Mouse (Mus musculus): ENCODE data around the gene Zfand3. TPM values are rescaled to one million over a fixed set of nuclear protein-coding genes. Genes with fewer than 3 reads are reported as not detected.

Gene Zfand3
- polyA plus RNA-seq, 1 experiment = not detected

DNA sequence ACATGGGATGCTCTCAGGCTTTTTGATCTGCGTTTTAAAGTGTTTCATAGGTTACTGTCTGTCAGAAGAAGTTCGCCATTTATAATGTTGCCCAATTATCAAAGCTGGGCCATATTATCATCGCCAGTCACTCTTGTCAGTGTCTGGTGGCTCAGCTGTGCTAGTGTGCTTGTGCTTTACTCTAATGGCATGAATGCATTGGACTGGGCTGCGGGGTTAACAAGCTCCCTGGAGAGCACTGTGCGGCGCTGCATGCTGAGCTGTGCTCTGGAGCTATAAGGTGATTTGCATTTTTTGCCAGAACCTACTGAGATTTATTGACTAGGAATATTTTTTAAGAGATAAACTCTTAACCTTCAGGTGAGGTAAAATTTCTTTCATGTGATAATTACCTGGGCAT lies 145.4 kb downstream of the Zfand3 start:
- H3K4me1 ChIP-seq (ENCODE audit: control insufficient read depth, insufficient read depth, low read length) = peaks cover 11% of the 10 kb centered on the region
- TF ChIP-seq CTCF (IDR thresholded peaks at IDR 0.05; ENCODE audit: insufficient read depth, low read depth, low read length) (no peak), POLR2A (IDR thresholded peaks at IDR 0.05; ENCODE audit: insufficient read depth, low read depth, low read length) (no peak)
- H3K27ac ChIP-seq (ENCODE audit: insufficient read depth, low read depth, low read length) = no peak overlapping the region
- WGBS = 83% methylated on average over 6 of the region's 6 CpGs
- no peak overlapping the region for H3K4me3 ChIP-seq (ENCODE audit: insufficient read depth, low read depth, low read length)

DNA sequence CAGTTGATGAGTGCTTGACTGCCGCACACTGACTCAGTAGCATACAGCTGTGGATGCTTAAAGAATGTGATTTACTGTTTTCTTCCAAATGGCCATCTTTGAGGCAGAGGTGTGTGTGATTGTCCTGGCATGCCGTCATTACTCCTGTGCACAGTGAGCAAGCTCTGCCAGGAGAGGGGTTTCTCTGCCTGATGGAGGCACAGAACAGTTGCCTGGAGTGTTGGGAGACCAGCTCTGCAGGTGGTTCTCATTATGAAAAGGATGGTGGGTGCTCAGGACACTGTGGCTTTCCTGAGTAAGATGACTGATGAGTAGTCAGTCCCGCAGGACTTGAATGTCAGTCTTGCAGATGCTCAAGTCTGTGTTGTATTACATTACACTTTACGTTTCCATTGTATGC lies 149.6 kb downstream of the Zfand3 start:
- no peak overlapping the region for H3K4me3 ChIP-seq (ENCODE audit: insufficient read depth, low read depth, low read length)
- no peak overlapping the region for H3K27ac ChIP-seq (ENCODE audit: insufficient read depth, low read depth, low read length)
- H3K4me1 ChIP-seq (ENCODE audit: control insufficient read depth, insufficient read depth, low read length) = peaks cover 16% of the 10 kb centered on the region
- WGBS = 64% methylated on average over 4 of the region's 4 CpGs
- TF ChIP-seq CTCF (IDR thresholded peaks at IDR 0.05; ENCODE audit: insufficient read depth, low read depth, low read length) = no peak
- TF ChIP-seq POLR2A (IDR thresholded peaks at IDR 0.05; ENCODE audit: insufficient read depth, low read depth, low read length) = no peak

DNA sequence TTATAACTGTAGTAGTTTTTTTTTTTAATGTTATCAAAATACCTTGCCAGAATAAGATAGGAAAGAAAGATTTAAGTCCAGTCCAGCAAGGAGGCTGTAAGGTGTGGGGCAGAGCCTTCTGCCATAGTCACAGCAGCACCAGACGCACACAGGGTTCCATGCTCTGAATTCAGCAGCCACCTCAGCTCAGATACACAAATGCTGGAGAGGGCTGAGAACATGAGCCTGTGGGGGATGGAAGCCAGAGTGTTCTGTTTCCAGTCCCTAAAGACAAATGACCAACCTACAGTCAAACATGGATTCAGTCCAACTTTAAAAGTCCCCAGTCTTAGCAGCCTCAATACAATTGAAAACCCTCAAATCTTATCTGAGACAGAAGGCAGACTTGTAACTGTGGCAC lies 150.3 kb downstream of the Zfand3 start:
- H3K4me1 ChIP-seq (ENCODE audit: control insufficient read depth, insufficient read depth, low read length) = peaks cover 18% of the 10 kb centered on the region
- TF ChIP-seq POLR2A (IDR thresholded peaks at IDR 0.05; ENCODE audit: insufficient read depth, low read depth, low read length) (no peak), CTCF (IDR thresholded peaks at IDR 0.05; ENCODE audit: insufficient read depth, low read depth, low read length) (no peak)
- 76% methylated on average over 1 of the region's 1 CpGs for WGBS
- H3K27ac ChIP-seq (ENCODE audit: insufficient read depth, low read depth, low read length) = no peak overlapping the region
- H3K4me3 ChIP-seq (ENCODE audit: insufficient read depth, low read depth, low read length) = no peak overlapping the region

DNA sequence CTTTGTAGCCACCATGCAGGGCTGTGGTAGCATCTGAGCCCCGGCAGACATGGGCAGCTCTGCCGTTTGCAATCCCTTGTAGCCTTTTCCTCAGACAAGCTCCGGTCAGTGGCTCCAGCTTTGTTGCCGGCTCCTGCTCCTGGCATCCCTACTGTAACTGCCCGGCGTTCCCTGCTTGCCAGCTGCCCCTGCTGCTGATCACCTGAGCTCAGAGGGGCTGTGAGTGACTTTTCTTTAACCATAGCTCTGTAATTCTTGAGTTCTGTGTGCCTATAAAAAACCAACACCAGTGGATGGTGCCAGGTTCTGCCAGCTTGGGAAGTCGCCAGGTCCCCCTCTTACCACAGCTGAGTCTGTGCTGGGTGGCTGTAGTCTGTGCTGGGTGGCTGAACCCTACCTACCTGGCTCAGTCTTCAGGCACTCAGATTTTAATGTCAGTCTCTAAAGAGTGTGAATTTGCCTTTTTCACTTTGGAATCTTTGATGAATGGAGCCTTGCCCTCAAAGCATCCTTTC lies 150.9 kb downstream of the Zfand3 start:
- peaks cover 18% of the 10 kb centered on the region for H3K4me1 ChIP-seq (ENCODE audit: control insufficient read depth, insufficient read depth, low read length)
- 54% methylated on average over 7 of the region's 7 CpGs for WGBS

DNA sequence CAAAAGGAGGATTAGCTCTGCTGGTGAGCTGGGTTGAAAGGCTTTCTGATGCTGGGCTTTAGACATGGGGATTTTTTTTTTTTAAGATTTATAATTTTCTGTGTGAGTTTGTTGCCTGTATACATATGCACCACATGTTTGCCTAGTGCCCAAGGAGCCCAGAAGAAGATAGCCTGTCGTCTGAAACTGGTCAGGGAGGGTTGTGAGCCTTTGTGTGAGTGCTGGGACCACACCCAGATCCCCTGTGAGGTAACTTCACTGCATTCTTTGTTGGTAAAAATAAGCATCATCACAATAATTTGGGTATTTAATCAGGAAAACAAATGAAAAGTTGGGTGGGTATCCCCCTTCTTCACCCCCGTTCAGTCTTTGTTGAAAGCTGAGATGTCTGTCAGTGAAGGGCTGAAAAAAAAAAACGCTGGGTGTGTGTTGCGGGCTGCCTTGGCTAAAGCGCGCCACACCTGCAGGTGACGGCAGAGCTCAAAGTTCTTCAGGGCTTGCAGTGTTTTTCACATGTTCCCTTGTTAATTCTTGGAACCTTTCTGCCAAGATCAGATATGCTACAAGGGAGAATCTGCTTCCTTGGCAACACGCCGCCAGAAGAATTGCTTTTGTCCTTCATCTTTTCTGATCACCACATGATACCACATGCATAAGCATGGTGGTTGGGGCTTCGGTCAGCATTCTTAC lies 154.0 kb downstream of the Zfand3 start:
- no peak overlapping the region for H3K4me3 ChIP-seq (ENCODE audit: insufficient read depth, low read depth, low read length)
- H3K27ac ChIP-seq (ENCODE audit: insufficient read depth, low read depth, low read length) = no peak overlapping the region
- TF ChIP-seq CTCF (IDR thresholded peaks at IDR 0.05; ENCODE audit: insufficient read depth, low read depth, low read length) = no peak
- TF ChIP-seq POLR2A (IDR thresholded peaks at IDR 0.05; ENCODE audit: insufficient read depth, low read depth, low read length) = no peak
- WGBS = 70% methylated on average over 10 of the region's 10 CpGs
- peaks cover 25% of the 10 kb centered on the region for H3K4me1 ChIP-seq (ENCODE audit: control insufficient read depth, insufficient read depth, low read length)

More for the DNA sequence above, 150.9 kb downstream of the Zfand3 start:
- TF ChIP-seq POLR2A (IDR thresholded peaks at IDR 0.05; ENCODE audit: insufficient read depth, low read depth, low read length) (no peak), CTCF (IDR thresholded peaks at IDR 0.05; ENCODE audit: insufficient read depth, low read depth, low read length) (no peak)
- Histone ChIP-seq H3K4me3 (ENCODE audit: insufficient read depth, low read depth, low read length) (no peak overlapping the region), H3K27ac (ENCODE audit: insufficient read depth, low read depth, low read length) (no peak overlapping the region)

DNA sequence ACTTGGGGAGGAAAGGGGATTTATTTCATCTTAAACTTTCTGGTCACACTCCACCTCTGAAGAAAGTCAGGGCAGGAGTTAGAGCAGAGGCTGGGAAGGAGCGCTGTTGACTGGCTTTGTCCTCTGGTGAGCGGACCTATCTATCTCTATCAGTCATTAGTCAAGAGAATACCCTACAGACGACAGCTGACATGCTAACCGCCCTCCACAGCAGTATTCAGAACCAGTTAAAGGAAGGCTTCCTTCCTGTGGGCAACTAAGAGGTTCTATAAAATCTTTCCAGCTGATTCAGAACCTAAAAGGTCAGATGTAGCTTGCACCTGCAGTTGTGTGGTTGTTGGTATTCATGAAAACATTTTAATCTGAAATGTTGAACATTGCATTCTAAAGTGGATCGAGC lies 154.8 kb downstream of the Zfand3 start:
- H3K27ac ChIP-seq (ENCODE audit: insufficient read depth, low read depth, low read length) = no peak overlapping the region
- 81% methylated on average over 5 of the region's 5 CpGs for WGBS
- peaks cover 26% of the 10 kb centered on the region; the same call in 1 of the 2 replicates for H3K4me1 ChIP-seq (ENCODE audit: control insufficient read depth, insufficient read depth, low read length)
- TF ChIP-seq CTCF (IDR thresholded peaks at IDR 0.05; ENCODE audit: insufficient read depth, low read depth, low read length) = no peak
- no peak for TF ChIP-seq POLR2A (IDR thresholded peaks at IDR 0.05; ENCODE audit: insufficient read depth, low read depth, low read length)
- H3K4me3 ChIP-seq (ENCODE audit: insufficient read depth, low read depth, low read length) = no peak overlapping the region

DNA sequence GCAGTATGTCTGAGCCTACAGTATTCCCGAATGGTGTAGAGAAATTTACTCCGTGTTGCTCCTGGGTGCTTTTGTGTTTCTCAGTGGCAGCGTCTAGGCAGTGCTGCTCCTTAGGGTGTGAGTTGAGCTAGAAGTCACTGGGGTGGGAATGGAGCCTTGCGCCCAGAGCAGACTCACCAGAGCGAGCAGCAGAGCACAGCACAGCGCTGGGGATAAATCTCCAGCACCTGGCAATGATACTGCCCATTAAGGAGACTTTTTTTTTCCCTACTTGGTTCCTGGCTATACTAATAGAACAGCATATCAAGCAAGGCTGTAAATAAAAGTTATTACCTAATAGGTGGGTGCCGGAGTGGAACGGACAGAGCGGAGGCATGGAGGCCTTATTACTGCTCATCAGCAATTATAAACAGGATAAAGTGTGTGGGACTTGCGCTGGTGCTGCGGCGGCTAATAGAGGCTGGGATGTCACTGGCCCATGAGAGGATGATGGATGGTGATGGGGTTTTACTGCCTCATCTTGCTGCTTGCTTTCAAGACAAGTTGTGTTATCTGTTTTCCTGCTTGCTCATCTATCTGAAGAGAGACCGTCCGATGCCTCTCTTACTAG lies 156.4 kb downstream of the Zfand3 start:
- 76% methylated on average over 14 of the region's 14 CpGs for WGBS
- Histone ChIP-seq H3K4me1 (ENCODE audit: control insufficient read depth, insufficient read depth, low read length) (peaks cover 24% of the 10 kb centered on the region), H3K4me3 (ENCODE audit: insufficient read depth, low read depth, low read length) (no peak overlapping the region), H3K27ac (ENCODE audit: insufficient read depth, low read depth, low read length) (no peak overlapping the region)
- TF ChIP-seq CTCF (IDR thresholded peaks at IDR 0.05; ENCODE audit: insufficient read depth, low read depth, low read length) (no peak), POLR2A (IDR thresholded peaks at IDR 0.05; ENCODE audit: insufficient read depth, low read depth, low read length) (no peak)

DNA sequence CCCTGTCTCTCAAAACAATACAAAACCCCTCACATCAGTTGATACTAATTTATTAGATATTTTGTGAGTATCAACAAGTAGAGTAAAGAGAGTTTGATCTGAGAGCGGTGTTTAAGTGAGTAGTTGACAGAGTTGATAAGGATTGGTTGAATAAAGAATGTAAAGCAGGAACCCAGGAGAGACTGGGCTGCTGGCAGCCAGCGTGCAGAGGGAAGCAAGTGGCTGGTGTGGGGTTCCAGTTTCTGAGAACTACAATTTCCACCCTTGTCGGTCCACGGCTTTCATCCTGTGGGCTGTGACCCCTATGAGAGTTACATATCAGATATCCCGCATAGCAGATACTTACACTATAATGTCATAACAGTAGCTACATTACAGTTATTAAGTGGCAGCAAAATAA lies 158.4 kb downstream of the Zfand3 start:
- Histone ChIP-seq H3K4me3 (ENCODE audit: insufficient read depth, low read depth, low read length) (no peak overlapping the region), H3K27ac (ENCODE audit: insufficient read depth, low read depth, low read length) (no peak overlapping the region), H3K4me1 (ENCODE audit: control insufficient read depth, insufficient read depth, low read length) (peaks cover 22% of the 10 kb centered on the region)
- no peak for TF ChIP-seq CTCF (IDR thresholded peaks at IDR 0.05; ENCODE audit: insufficient read depth, low read depth, low read length)
- TF ChIP-seq POLR2A (IDR thresholded peaks at IDR 0.05; ENCODE audit: insufficient read depth, low read depth, low read length) = no peak
- 93% methylated on average over 5 of the region's 5 CpGs for WGBS

DNA sequence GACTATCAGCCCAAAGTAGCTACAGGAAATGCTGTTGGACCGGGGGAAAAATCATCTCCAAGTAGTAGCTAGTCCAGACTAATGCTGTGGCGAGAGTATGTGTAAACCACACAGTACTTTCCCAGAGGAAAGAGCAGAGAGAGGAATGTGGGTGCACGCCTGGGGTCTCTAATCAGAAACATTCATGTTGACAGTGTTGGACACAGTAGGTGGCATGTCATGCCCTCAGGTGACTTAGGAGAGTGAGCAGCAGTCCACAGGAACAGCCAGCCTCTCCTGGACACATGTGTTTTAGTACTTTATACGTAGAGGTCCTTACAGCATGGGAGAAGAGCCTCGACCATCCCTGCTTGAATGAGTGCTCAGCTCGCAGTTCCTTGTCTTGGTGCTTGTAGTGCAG lies 159.3 kb downstream of the Zfand3 start:
- Histone ChIP-seq H3K27ac (ENCODE audit: insufficient read depth, low read depth, low read length) (no peak overlapping the region), H3K4me3 (ENCODE audit: insufficient read depth, low read depth, low read length) (no peak overlapping the region), H3K4me1 (ENCODE audit: control insufficient read depth, insufficient read depth, low read length) (peaks cover 18% of the 10 kb centered on the region)
- WGBS = 86% methylated on average over 6 of the region's 6 CpGs
- TF ChIP-seq CTCF (IDR thresholded peaks at IDR 0.05; ENCODE audit: insufficient read depth, low read depth, low read length) (no peak), POLR2A (IDR thresholded peaks at IDR 0.05; ENCODE audit: insufficient read depth, low read depth, low read length) (no peak)

All from olfactory bulb, adult 2 months (tissue).